Mouse (Mus musculus): ENCODE measurements around the gene Tspan31.

DNA sequence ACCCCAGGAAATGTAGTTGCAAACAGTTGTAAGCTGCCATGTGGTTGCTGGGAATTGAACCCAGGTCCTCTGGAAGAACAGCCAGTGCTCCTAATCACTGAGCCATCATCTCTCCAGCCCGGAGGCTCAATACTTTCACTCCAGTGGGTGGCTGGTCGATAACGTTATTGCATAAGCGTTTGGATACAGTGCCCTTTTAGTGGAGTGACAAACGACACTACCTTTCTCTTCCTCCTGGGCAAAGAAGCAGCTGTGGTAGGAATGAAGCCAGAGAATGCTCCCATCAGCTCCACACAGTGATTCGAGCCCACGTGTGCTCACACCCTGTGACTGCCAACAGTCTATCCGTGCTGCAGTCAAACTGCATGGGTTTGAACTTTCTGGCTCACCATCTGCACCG is 1.1 kb upstream of the Tspan31 start:
- TF ChIP-seq POLR2A (IDR thresholded peaks at IDR 0.05; ENCODE audit: borderline replicate concordance, low read depth, low read length) (no peak), CTCF (IDR thresholded peaks at IDR 0.05; ENCODE audit: low read depth, low read length) (no peak)

Data from bone marrow macrophage, adult 2 months (primary cell).